Mouse (Mus musculus) midbrain, embryonic 10.5 days (tissue): ENCODE results near the gene Castor1. TPM values are rescaled to one million over a fixed set of nuclear protein-coding genes. Genes with fewer than 3 reads are reported as not detected.
A peak's percentile ranks its signal among the peaks of the same experiment; 100 is the strongest.

Experiments
- DNase-seq: peaks from one replicate; pipeline ENCODE4 v3.0.0-alpha.2; 2017; ENCODE audit warnings: low spot score
- H3K27ac ChIP-seq: fragments of 300-500 bp; sonication (generic); replicated peaks from 2 replicates; pipeline ENCODE4 v1.5.1; 2016; ENCODE audit warnings: mild to moderate bottlenecking
- H3K27me3 ChIP-seq: fragments of 300-500 bp; sonication (generic); 2 replicates; pipeline ENCODE4 v1.6.1; 2016; ENCODE audit warnings: low read depth, mild to moderate bottlenecking; ENCODE audit not compliant: poor library complexity, severe bottlenecking
- H3K36me3 ChIP-seq: fragments of 300-500 bp; sonication (generic); 2 replicates; pipeline ENCODE4 v1.6.1; 2016; ENCODE audit warnings: mild to moderate bottlenecking, moderate library complexity
- H3K4me1 ChIP-seq: fragments of 300-500 bp; sonication (generic); 2 replicates; pipeline ENCODE4 v1.6.1; 2016
- H3K4me3 ChIP-seq: fragments of 300-500 bp; sonication (generic); 2 replicates; pipeline ENCODE4 v1.5.1; 2016; ENCODE audit warnings: mild to moderate bottlenecking, moderate library complexity
- H3K9me3 ChIP-seq: fragments of 300-500 bp; sonication (generic); replicated peaks from 2 replicates; pipeline ENCODE4 v1.6.1; 2016; ENCODE audit warnings: mild to moderate bottlenecking
- WGBS: fragments of 180-500 bp; shearing (Covaris S2); methylation state at CpG from one replicate; pipeline ENCODE4 v1.1.7; 2016; 5-methylcytosine and 5-hydroxymethylcytosine counted together
- polyA plus RNA-seq: library from polyadenylated mRNA; unstranded; fragments of >200 nt; fragmentation: Nextera tagmentation; extraction: Ambion mirVana; gene quantifications from 2 replicates; pipeline ENCODE4 v1.2.1, GENCODE M21; 2016

Gene Castor1
- polyA plus RNA-seq, 1 experiment from 2014 or later = 3.4 TPM

- no peaks in the 10 kb centered on the region for H3K36me3 ChIP-seq
- H3K4me1 ChIP-seq = peaks cover 12% of the 10 kb centered on the region
- H3K9me3 ChIP-seq = no peaks in the 10 kb centered on the region
- no peak for DNase-seq
- H3K27ac ChIP-seq = no peak overlapping the region
- 82% methylated on average over 5 of the region's 5 CpGs for WGBS
- H3K27me3 ChIP-seq = no peaks in the 10 kb centered on the region
- no peak overlapping the region for H3K4me3 ChIP-seq
These were observed 8.7 kb downstream of the Castor1 start for GRCm38 (mm10) chr11:4226569-4227325.

GRCm38 (mm10) chr11:4228463-4228862 is 10.4 kb downstream of the Castor1 start:
- H3K4me3 ChIP-seq = no peak overlapping the region
- peaks cover 12% of the 10 kb centered on the region for H3K4me1 ChIP-seq
- no peaks in the 10 kb centered on the region for H3K27me3 ChIP-seq
- WGBS = 62% methylated on average over 8 of the region's 8 CpGs
- H3K9me3 ChIP-seq = no peaks in the 10 kb centered on the region
- H3K27ac ChIP-seq = no peak overlapping the region
- no peak for DNase-seq
- no peaks in the 10 kb centered on the region for H3K36me3 ChIP-seq

GRCm38 (mm10) chr11:4229841-4230240 is 11.8 kb downstream of the Castor1 start:
- H3K4me3 ChIP-seq = no peak overlapping the region
- DNase-seq = no peak
- no peaks in the 10 kb centered on the region for H3K27me3 ChIP-seq
- no peaks in the 10 kb centered on the region for H3K9me3 ChIP-seq
- 0 out of 2 replicates have a peak overlapping the region, but pooled peaks have one; percentile 23 for H3K27ac ChIP-seq
- 67% methylated on average over 4 of the region's 4 CpGs for WGBS
- H3K36me3 ChIP-seq = no peaks in the 10 kb centered on the region
- peaks cover 12% of the 10 kb centered on the region for H3K4me1 ChIP-seq

GRCm38 (mm10) chr11:4231435-4231834 is 13.4 kb downstream of the Castor1 start:
- Histone ChIP-seq H3K27me3 (no peaks in the 10 kb centered on the region), H3K4me3 (no peak overlapping the region), H3K27ac (no peak overlapping the region), H3K36me3 (no peaks in the 10 kb centered on the region), H3K9me3 (no peaks in the 10 kb centered on the region), H3K4me1 (peaks cover 14% of the 10 kb centered on the region)
- no peak for DNase-seq
- WGBS = 98% methylated on average over 2 of the region's 2 CpGs

- 80% methylated on average over 12 of the region's 12 CpGs for WGBS
- Histone ChIP-seq H3K9me3 (no peaks in the 10 kb centered on the region), H3K27me3 (no peaks in the 10 kb centered on the region), H3K4me3 (no peak overlapping the region), H3K4me1 (peaks cover 14% of the 10 kb centered on the region), H3K36me3 (no peaks in the 10 kb centered on the region), H3K27ac (no peak overlapping the region)
- no peak for DNase-seq
These were observed 14.6 kb downstream of the Castor1 start for GRCm38 (mm10) chr11:4232644-4233043.

- WGBS = 91% methylated on average over 6 of the region's 6 CpGs
- Histone ChIP-seq H3K4me1 (0 out of 2 replicates have a peak, but pooled peaks cover 2% of the 10 kb centered on the region), H3K9me3 (no peaks in the 10 kb centered on the region), H3K27ac (no peak overlapping the region), H3K4me3 (no peak overlapping the region), H3K36me3 (no peaks in the 10 kb centered on the region), H3K27me3 (no peaks in the 10 kb centered on the region)
- no peak for DNase-seq
These were observed 17.1 kb downstream of the Castor1 start for GRCm38 (mm10) chr11:4235052-4235655.

- 82% methylated on average over 16 of the region's 16 CpGs for WGBS
- H3K4me1 ChIP-seq = 0 out of 2 replicates have a peak, but pooled peaks cover 2% of the 10 kb centered on the region
- no peaks in the 10 kb centered on the region for H3K9me3 ChIP-seq
- no peaks in the 10 kb centered on the region for H3K36me3 ChIP-seq
- no peak for DNase-seq
- no peak within 1 kb of the TSS for H3K4me3 ChIP-seq
- H3K27me3 ChIP-seq = no peaks in the 10 kb centered on the region
- H3K27ac ChIP-seq = no peak within 1 kb of the TSS
These were observed 17.9 kb downstream of the Castor1 start, which contains the start of gene Osm for GRCm38 (mm10) chr11:4235665-4236545. Osm (plus strand) TSS chr11:4236420.

- Histone ChIP-seq H3K4me3 (no peak overlapping the region), H3K27me3 (no peaks in the 10 kb centered on the region), H3K9me3 (no peaks in the 10 kb centered on the region), H3K36me3 (no peaks in the 10 kb centered on the region), H3K27ac (no peak overlapping the region), H3K4me1 (0 out of 2 replicates have a peak, but pooled peaks cover 2% of the 10 kb centered on the region)
- 93% methylated on average over 20 of the region's 21 CpGs for WGBS
- no peak for DNase-seq
These were observed 18.6 kb downstream of the Castor1 start for GRCm38 (mm10) chr11:4236546-4237067.

GRCm38 (mm10) chr11:4237389-4237912 is 19.4 kb downstream of the Castor1 start:
- Histone ChIP-seq H3K36me3 (no peaks in the 10 kb centered on the region), H3K4me1 (0 out of 2 replicates have a peak, but pooled peaks cover 2% of the 10 kb centered on the region), H3K9me3 (no peaks in the 10 kb centered on the region), H3K4me3 (no peak overlapping the region), H3K27ac (no peak overlapping the region), H3K27me3 (no peaks in the 10 kb centered on the region)
- DNase-seq = no peak
- 83% methylated on average over 18 of the region's 18 CpGs for WGBS

- no peak overlapping the region for H3K27ac ChIP-seq
- H3K36me3 ChIP-seq = no peaks in the 10 kb centered on the region
- H3K4me1 ChIP-seq = 0 out of 2 replicates have a peak, but pooled peaks cover 2% of the 10 kb centered on the region
- H3K27me3 ChIP-seq = no peaks in the 10 kb centered on the region
- H3K9me3 ChIP-seq = no peaks in the 10 kb centered on the region
- no peak for DNase-seq
- 89% methylated on average over 6 of the region's 6 CpGs for WGBS
- no peak overlapping the region for H3K4me3 ChIP-seq
These were observed 20.1 kb downstream of the Castor1 start for GRCm38 (mm10) chr11:4238167-4238566.

GRCm38 (mm10) chr11:4239691-4240090 is 21.7 kb downstream of the Castor1 start:
- Histone ChIP-seq H3K27ac (no peak overlapping the region), H3K4me1 (0 out of 2 replicates have a peak, but pooled peaks cover 2% of the 10 kb centered on the region), H3K27me3 (no peaks in the 10 kb centered on the region), H3K9me3 (no peaks in the 10 kb centered on the region), H3K4me3 (no peak overlapping the region), H3K36me3 (no peaks in the 10 kb centered on the region)
- no peak for DNase-seq
- 94% methylated on average over 23 of the region's 23 CpGs for WGBS

GRCm38 (mm10) chr11:4240151-4240550 is 22.1 kb downstream of the Castor1 start:
- no peak overlapping the region for H3K27ac ChIP-seq
- 0 out of 2 replicates have a peak, but pooled peaks cover 2% of the 10 kb centered on the region for H3K4me1 ChIP-seq
- no peak for DNase-seq
- no peaks in the 10 kb centered on the region for H3K36me3 ChIP-seq
- H3K27me3 ChIP-seq = no peaks in the 10 kb centered on the region
- H3K4me3 ChIP-seq = no peak overlapping the region
- H3K9me3 ChIP-seq = no peaks in the 10 kb centered on the region
- WGBS = 73% methylated on average over 7 of the region's 7 CpGs
